Mouse (Mus musculus): ENCODE measurements around the gene Cenpp.
A peak's percentile ranks its signal among the peaks of the same experiment; 100 is the strongest.
"Not testable (repeated sequence)": the region's sequence is repeated elsewhere in the genome, so short reads cannot be mapped to it uniquely, and the experiment has no call there.

Cenpp gene

GRCm38 (mm10) chr13:49603603-49604002 lies 49.0 kb downstream of the Cenpp start:
- no peak for DNase-seq

- not testable (repeated sequence) for DNase-seq
Measured at GRCm38 (mm10) chr13:49602541-49602940, 50.0 kb downstream of the Cenpp start.

- no peak for DNase-seq
Measured at GRCm38 (mm10) chr13:49586062-49586461, 66.5 kb downstream of the Cenpp start.

DNA sequence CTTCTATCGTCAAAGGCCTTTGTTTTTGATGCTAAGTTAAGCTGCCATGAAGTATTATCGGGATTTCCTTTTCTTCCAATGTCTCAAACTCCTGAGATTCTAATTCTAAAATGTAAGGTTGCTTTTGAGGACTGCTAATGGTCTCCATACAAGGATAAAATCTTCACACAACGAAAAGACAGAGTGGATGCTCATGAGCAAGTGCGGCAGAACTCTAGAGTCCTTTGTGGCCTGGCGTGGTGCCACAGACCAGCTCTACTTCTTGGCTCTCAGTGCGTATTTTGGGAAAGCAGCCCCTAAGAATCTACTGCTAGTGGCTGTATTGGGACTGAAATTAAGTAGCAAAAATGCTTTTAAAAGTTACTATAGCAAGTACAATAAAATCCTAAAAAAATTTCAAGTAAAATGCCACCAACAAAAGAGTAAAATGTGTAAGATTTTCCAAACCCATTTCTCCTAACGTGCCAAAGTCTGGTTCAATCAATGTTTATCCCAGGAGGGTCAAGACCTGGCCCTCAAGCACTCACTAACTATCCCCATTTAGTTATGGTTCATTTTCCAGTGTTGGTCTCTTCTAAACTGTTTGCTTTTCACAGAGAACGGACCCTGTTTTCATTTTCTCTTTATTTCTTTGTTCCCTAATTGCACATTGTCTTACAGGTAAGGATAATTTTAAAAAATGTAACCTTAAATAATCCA lies 68.1 kb downstream of the Cenpp start:
- no peak for DNase-seq

GRCm38 (mm10) chr13:49583859-49584258 lies 68.7 kb downstream of the Cenpp start:
- no peak for DNase-seq

DNA sequence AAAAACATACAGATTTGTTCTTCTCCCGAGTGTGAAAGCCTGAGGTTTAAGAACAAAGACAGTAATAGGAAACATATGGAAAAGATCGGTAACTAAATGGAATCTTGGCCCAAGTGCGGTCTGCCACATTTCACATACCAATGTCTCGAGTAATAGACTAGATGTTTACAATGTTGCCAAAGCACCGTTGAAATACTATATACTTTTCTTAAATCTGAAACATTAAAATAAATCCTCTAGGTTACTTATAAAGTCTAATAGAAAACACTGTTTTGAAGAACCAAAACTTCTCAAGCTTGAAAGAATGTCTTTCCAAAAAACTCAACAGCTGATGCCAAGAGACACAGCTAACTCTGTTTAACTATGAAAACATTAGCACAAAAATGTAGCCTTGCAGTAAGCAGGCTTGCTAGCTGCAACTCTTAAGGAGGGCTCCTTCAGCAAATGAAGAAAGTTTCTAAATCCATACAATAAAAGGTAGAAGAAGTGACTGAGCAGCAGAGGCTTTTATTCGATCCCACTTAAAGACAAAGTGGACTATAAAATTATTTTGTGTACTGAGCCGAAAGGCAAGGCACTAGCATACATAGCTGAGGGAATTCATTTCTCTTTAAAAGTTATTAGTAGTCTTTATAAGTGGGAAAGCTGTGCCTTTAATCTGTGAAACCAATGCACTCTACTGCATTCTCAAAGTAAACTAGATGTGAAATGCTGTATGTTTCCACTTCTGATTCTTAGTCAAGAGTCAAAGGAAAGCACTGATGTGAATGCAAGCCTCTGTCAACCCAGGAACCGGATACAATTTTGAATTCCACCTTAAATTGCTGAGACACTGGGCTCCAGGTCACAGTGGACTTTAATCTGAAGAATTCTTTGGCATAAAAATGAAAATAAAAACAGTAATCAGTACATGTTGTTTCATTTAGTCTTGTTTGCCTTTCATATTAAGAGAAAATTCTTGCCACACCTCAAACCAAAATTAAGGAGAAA lies 70.7 kb downstream of the Cenpp start, which contains the start of gene Omd:
Gene Omd (plus strand): TSS at position 922 of the 990 bp plus-strand sequence.
- no peak for DNase-seq

DNA sequence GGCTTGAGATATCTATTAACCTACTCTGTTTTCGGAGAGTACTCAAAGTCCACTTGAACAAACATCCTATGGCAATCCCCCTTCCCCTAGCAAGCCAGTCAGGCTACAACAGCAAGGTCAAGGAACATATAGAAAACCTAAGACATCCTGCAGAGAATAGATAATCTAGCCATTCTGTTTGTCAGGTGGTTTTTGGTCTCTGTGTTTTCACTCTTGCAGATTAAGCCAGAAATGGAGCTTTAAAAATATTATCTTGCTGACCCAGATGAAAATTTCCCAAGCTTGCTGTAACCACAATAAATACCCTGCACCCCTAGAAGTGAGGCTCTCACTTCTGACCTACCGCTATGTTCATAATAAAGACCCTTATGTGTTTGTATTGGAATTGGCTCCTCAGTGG lies 81.2 kb downstream of the Cenpp start:
- no peak for DNase-seq

GRCm38 (mm10) chr13:49570371-49570770 lies 82.2 kb downstream of the Cenpp start:
- no peak for DNase-seq

DNA sequence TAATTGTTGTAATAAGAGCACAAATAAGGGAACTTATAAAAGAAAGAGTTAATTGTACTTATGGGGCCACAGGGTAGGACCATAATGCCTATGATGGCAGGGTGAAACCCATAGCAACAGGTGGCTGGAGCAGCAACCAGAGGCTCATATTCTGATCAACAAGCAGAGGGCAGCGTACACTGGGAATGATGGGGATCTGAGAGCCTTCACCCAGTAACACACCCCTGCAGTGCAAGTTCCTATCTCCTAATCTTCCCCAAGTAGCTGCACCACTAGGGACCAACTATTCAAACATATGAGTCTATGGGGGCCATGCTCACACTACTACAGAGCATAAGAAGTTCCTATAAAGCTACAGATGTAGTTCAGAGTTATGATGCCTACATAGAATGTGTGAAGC lies 88.2 kb downstream of the Cenpp start:
- DNase-seq: no peak

GRCm38 (mm10) chr13:49560886-49561285 lies 91.7 kb downstream of the Cenpp start:
- no peak for DNase-seq

DNA sequence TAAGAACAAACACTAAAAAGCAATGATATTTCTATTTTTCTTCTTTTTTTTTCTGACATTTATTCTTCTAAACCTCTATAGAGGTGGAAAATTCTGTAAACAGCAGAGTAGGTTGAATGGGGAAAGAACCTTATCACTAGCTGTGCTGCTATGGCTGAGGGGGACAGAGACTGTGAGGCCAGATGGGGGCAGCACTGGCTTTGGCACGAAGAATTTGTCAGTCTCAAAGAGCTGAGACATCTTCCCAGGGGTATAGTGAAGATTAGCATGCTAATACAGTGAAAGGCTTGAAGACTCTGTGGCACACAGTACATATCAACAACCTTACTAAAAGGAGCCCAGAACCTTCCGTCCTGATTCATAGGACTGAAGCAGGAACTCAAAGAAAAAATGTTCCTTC lies 93.4 kb downstream of the Cenpp start:
- DNase-seq: peak in 1 of 2 experiments; percentile 2

DNA sequence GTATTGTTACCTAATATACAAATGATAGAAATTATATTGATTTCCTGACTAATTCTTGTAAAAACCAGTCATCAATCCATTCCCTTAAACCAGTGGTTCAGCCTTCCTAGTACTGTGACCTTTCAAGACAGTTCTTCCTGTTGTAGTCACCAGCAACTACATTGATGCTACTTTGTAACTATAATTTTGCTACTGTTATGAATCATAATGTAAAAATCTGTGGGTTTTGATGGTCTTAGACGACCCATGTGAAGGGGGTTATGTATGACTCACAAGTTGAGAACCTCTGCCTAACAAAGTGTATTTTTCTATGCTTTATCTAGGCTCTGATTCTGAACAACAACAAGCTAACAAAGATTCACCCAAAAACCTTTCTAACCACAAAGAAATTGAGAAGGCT lies 95.7 kb downstream of the Cenpp start:
- DNase-seq: no peak

DNA sequence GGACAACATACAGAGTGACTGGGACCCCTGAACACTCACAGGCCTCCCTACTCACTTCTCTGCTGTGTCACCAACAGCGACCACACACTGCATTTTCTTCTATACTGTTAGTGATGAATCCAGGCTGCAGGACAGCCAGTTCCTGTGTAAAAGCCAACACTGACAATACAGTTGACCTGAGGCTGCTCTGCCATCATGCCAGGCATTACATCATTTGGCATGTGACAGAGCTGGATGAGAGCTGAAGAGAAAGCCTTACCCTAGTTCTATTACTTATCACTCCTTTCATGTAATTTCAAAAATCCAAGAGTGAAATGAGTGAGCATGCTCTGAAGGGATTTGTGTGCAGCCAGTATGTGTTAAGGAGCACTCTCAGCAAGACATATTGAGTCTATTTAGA lies 96.4 kb downstream of the Cenpp start:
- DNase-seq: no peak

DNA sequence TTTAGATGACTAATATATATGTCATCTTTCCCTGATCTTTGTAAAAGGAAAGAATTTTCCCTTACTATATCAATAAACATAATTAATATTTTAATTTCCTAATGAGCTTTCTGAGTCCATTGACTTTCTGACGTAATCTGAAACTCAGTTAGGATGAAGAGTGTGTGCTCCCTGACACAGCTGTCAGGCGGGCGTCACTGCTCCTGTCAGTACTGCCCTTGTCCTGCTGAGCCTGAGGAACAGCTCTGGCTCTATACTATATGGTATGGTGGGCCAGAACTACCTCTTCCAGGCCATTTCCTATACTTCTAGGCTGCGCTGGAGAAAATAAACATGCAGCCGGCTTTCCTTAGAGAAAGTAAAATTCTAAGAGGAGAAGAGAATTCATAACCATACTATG lies 98.1 kb downstream of the Cenpp start:
- no peak for DNase-seq

GRCm38 (mm10) chr13:49549616-49550015 lies 103.0 kb downstream of the Cenpp start:
- DNase-seq: no peak

DNA sequence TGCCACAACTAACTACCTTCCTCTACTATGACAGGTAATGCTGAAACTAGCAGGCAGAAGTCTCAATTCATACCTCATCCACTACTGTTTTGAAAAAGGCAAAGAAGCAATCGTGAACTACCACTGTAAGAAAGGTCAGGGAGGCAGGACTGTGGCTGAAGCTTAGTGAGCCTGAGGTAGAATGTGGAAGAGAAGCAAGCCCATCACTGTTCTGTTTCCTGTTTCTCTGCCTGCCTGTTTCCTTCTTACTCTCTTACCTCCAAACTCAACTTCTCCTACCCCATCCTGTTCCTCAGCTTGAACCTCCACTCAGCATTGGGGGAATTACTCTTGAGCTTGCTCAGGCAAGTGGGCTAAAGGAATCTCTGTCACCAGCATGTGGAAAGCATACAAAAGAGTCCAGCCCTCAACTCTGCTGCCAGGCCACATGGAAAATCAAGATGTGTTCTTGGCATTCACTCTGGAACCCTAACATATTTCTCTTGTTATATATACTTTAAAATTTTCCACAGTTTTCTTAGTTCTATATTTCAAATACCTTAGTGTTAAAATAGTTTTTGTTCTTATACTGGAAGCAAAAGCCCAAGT lies 104.9 kb downstream of the Cenpp start:
- no peak for DNase-seq

GRCm38 (mm10) chr13:49546517-49546916 lies 106.1 kb downstream of the Cenpp start:
- no peak for DNase-seq

DNA sequence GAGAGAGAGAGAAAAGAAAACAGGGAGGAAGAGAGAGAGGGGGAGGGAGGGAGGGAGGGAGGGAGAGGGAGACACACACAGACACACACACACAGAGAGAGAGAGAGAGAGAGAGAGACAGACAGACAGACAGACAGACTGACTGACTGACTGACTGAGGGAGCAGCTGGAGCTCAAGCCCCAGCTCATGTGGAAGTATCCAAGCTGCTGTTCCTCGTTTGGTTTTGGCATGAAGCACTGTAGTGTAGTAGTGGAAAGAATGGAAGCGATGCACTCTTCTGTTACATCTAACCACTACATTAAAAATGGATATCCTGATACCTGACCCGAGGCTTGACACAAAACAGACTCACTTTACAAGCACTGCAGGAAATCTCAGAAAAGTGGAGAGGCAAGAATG lies 106.9 kb downstream of the Cenpp start:
- no peak for DNase-seq

DNA sequence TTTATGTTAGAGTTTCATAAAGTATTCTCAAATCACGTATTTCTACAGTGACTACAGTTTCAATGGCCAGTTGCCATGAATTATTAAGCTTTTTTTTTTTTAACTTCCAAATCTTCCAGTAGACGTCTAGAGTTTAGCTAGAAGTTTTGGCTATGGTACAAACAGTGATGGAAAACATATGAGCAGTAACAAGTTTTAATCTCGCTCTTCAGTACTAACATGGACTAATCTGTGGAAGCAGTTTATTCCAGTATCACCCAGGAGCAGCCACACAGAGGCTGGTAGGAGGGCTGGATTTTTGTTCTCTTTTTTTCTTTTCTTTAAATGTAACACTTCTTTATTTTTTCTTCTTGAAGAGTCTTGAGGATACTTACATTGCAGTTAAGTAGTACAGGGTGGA lies 108.3 kb downstream of the Cenpp start, which contains the start of gene Aspn:
Gene Aspn (plus strand): TSS at position 165 of the 400 bp plus-strand sequence.
- no peak for DNase-seq

- no peak for DNase-seq
Measured at GRCm38 (mm10) chr13:49538693-49539092, 113.9 kb downstream of the Cenpp start.

GRCm38 (mm10) chr13:49536946-49537345 lies 115.6 kb downstream of the Cenpp start:
- DNase-seq: no peak

GRCm38 (mm10) chr13:49530636-49531035 lies 121.9 kb downstream of the Cenpp start:
- no peak for DNase-seq

DNA sequence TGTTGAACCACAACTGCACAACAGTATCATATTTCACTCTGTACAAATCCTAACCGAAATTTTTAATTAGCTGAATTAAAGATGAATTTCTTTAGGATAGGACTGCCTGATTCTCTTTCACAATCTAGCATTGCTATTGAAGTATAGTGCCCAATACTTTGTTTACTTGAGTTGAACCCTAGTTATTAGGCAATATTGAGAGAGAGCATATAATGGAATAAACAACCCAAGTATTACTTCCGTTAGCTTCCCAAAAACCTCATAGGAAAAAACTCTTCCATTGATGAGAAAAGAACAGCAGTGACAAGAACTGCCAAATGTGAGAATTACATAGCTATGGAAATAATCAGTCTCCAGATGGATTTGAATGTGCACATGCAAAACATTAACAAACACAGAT lies 126.3 kb downstream of the Cenpp start:
- DNase-seq: no peak

All from spleen, adult 18-20 months (tissue).